Mouse (Mus musculus): ENCODE results near the gene Rnft2.

DNA sequence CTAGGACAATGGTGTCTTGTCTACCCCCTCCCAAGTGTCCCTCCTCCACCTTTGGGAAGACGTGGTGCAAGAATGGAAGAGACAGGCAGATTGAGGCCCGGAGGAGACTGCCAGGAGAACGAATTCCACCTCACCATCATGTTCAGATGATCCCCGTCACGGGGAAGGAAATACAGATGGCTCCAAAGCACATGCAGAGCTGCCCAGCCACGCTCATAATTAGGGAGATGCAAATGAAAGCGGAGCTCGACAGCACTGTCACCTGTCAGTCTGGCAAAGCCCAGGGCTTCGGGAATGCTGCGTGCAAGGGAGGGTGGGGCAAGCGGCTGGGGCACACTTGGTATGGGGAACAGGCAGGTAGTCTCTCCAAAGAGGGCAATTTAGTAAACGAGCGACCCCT, 47.5 kb downstream of the Rnft2 start:
- no peak for TF ChIP-seq E2F4 (IDR thresholded peaks at IDR 0.05; ENCODE audit: insufficient read depth)
- no peak for TF ChIP-seq SRF (IDR thresholded peaks at IDR 0.05; ENCODE audit: control insufficient read depth, insufficient read length, low read depth)
- TF ChIP-seq POLR2A (IDR thresholded peaks at IDR 0.05; ENCODE audit: insufficient read length, low read depth) = no peak
- TF ChIP-seq POLR2AphosphoS2 (IDR thresholded peaks at IDR 0.05; ENCODE audit: insufficient read length, low read depth) = no peak
